Mouse (Mus musculus) forebrain, embryonic 15.5 days (tissue): ENCODE data around the gene Rasgef1c. TPM values are rescaled to one million over a fixed set of nuclear protein-coding genes. Genes with fewer than 3 reads are reported as not detected.

ENCODE experiments used
- ATAC-seq: fragments of 200-750 bp; cut with Nextera tagmentation; replicated peaks from 2 replicates; pipeline ENCODE4 v1.8.0; 2017; ENCODE audit warnings: mild to moderate bottlenecking, moderate TSS enrichment, moderate library complexity
- H3K27ac ChIP-seq: fragments of 300-500 bp; sonication (generic); replicated peaks from 2 replicates; pipeline ENCODE4 v1.5.1; 2015; ENCODE audit warnings: mild to moderate bottlenecking, inconsistent platforms
- H3K27me3 ChIP-seq: fragments of 300-500 bp; sonication (generic); 2 replicates; pipeline ENCODE4 v1.6.1; 2015; ENCODE audit warnings: inconsistent platforms
- H3K36me3 ChIP-seq: fragments of 300-500 bp; sonication (generic); 2 replicates; pipeline ENCODE4 v1.6.1; 2015; ENCODE audit warnings: mild to moderate bottlenecking, inconsistent platforms
- H3K4me1 ChIP-seq: fragments of 300-500 bp; sonication (generic); 2 replicates; pipeline ENCODE4 v1.6.1; 2015; ENCODE audit warnings: inconsistent platforms
- H3K4me2 ChIP-seq: fragments of 300-500 bp; sonication (generic); replicated peaks from 2 replicates; pipeline ENCODE4 v1.6.1; 2015; ENCODE audit warnings: mild to moderate bottlenecking, inconsistent platforms
- H3K4me3 ChIP-seq: fragments of 300-500 bp; sonication (generic); 2 replicates; pipeline ENCODE4 v1.5.1; 2015; ENCODE audit warnings: mild to moderate bottlenecking, inconsistent platforms
- H3K9ac ChIP-seq: fragments of 300-500 bp; sonication (generic); replicated peaks from 2 replicates; pipeline ENCODE4 v1.6.1; 2015; ENCODE audit warnings: mild to moderate bottlenecking, inconsistent platforms
- H3K9me3 ChIP-seq: fragments of 300-500 bp; sonication (generic); 2 replicates; pipeline ENCODE4 v1.6.1; 2016; ENCODE audit warnings: inconsistent platforms
- WGBS: fragments of 180-500 bp; shearing (Covaris S2); methylation state at CpG from one replicate; pipeline ENCODE4 v1.1.7; 2015; ENCODE audit warnings: mixed read lengths; 5-methylcytosine and 5-hydroxymethylcytosine counted together
- polyA plus RNA-seq: library from polyadenylated mRNA; unstranded; fragments of >200 nt; fragmentation: Nextera tagmentation; extraction: Ambion mirVana; gene quantifications from 2 replicates; pipeline ENCODE4 v1.2.1, GENCODE M21; 2015

Rasgef1c gene
- polyA plus RNA-seq, 1 experiment from 2014 or later, result 14.8 TPM

DNA sequence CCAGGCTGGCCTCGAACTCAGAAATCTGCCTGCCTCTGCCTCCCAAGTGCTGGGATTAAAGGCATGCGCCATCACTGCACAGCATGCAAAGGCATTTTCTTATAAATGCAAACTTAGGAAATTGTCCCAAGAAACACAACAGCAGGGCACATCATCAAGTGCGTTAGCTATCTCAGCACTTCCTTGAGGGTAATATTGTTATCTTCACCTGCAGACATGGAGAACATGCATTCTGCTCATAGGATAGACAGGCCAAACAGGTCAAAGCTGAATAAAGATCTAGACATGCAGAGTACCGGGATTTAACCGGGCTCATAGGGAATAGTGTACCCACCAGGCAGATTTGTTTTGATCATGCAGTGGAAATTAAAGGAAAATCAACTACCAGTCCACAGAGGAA lies 9.6 kb upstream of the Rasgef1c start:
- WGBS, result 91% methylated on average over 5 of the region's 5 CpGs
- H3K4me2 ChIP-seq, result no peak overlapping the region
- no peak overlapping the region for H3K4me3 ChIP-seq
- H3K36me3 ChIP-seq, result 0 out of 2 replicates have a peak, but pooled peaks cover 3% of the 10 kb centered on the region
- no peak for ATAC-seq
- H3K9ac ChIP-seq, result no peak overlapping the region
- H3K9me3 ChIP-seq, result no peaks in the 10 kb centered on the region
- no peak overlapping the region for H3K27ac ChIP-seq
- no peaks in the 10 kb centered on the region for H3K4me1 ChIP-seq
- H3K27me3 ChIP-seq, result no peaks in the 10 kb centered on the region

DNA sequence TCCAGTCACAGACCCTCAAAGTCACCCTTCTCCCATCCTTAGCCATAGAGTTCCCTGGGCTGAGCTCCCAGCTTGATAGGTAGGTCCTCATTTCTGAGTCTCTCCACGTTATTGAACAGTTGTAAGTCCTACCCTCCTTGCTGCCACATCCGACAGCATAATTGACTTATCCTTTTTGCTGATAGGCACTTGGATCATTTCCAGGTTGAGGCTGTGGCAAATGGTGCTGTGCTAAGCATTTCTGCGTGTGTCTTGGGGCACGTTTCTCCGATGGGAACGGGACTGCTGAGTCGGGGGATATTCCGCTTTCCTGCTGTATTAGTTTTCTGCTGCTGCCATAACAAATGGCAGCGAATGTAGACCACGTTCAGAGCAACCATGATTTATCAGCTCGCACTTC lies 7.8 kb upstream of the Rasgef1c start:
- 61% methylated on average over 11 of the region's 11 CpGs for whole genome bisulfite sequencing
- Histone ChIP-seq H3K9me3 (peaks cover 7% of the 10 kb centered on the region; the same call in 1 of the 2 replicates), H3K4me2 (no peak overlapping the region), H3K27me3 (no peaks in the 10 kb centered on the region), H3K27ac (no peak overlapping the region), H3K4me3 (no peak overlapping the region), H3K36me3 (0 out of 2 replicates have a peak, but pooled peaks cover 3% of the 10 kb centered on the region), H3K4me1 (no peaks in the 10 kb centered on the region), H3K9ac (no peak overlapping the region)
- ATAC-seq, result no peak

DNA sequence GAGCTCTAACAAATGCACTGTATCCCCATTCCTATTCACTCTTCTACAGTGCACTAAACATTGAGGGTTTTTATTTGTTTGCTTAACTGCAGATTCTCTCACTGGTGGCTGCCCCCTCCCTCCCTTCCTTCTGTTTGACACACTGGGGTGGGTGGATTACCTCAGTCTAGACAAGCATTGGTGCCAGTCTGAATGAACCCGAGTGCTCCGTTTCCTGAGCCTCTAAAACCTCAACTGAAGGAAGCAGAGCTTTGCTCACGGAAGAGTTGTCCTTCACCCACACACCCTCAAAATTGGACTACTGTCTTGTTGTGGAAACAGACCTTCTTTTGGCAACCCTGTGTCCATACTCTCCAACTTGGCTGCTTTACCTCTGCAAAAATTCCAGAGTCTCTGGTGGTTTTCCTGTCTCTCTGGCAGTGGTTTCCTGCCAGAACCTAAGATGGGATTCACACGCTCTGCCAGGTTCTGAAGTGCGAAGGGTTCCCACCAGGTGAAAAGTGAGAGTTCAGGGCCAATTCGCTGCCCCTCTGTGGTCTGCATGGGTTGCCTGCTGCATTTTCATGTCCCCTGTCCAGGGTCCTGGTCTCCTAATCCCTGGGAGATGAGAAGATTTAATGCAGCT lies 5.6 kb upstream of the Rasgef1c start:
- no peaks in the 10 kb centered on the region for H3K4me1 ChIP-seq
- no peak overlapping the region for H3K9ac ChIP-seq
- no peaks in the 10 kb centered on the region for H3K36me3 ChIP-seq
- peaks cover 7% of the 10 kb centered on the region for H3K27me3 ChIP-seq
- H3K4me3 ChIP-seq, result no peak overlapping the region
- H3K9me3 ChIP-seq, result peaks cover 7% of the 10 kb centered on the region; the same call in 1 of the 2 replicates
- ATAC-seq, result no peak
- H3K27ac ChIP-seq, result no peak overlapping the region
- WGBS, result 66% methylated on average over 6 of the region's 6 CpGs
- H3K4me2 ChIP-seq, result no peak overlapping the region

DNA sequence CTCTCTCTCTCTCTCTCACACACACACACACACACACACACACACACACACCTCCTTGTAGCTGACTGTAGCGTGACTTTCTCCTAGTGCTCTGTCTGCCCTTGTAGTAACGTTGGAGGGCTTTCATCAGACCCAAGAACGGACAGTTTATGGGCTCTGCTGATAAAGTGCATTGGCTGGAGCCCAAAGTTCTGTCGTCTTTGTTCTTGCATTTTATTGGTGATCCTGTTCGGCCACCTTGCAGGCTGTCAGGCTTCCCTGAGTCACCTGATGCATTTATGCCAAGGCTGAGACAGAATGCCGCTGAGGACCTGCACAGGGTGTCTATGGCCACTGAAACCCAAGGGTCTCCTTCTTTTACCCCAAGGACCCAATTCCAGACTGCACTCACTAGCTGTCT lies 1.6 kb upstream of the Rasgef1c start:
- Histone ChIP-seq H3K4me2 (no peak overlapping the region), H3K9ac (no peak overlapping the region), H3K4me1 (peaks cover 4% of the 10 kb centered on the region), H3K27ac (no peak overlapping the region), H3K27me3 (peaks cover 14% of the 10 kb centered on the region), H3K36me3 (no peaks in the 10 kb centered on the region), H3K4me3 (no peak overlapping the region), H3K9me3 (peaks cover 7% of the 10 kb centered on the region; the same call in 1 of the 2 replicates)
- no peak for ATAC-seq
- 64% methylated on average over 6 of the region's 6 CpGs for WGBS

DNA sequence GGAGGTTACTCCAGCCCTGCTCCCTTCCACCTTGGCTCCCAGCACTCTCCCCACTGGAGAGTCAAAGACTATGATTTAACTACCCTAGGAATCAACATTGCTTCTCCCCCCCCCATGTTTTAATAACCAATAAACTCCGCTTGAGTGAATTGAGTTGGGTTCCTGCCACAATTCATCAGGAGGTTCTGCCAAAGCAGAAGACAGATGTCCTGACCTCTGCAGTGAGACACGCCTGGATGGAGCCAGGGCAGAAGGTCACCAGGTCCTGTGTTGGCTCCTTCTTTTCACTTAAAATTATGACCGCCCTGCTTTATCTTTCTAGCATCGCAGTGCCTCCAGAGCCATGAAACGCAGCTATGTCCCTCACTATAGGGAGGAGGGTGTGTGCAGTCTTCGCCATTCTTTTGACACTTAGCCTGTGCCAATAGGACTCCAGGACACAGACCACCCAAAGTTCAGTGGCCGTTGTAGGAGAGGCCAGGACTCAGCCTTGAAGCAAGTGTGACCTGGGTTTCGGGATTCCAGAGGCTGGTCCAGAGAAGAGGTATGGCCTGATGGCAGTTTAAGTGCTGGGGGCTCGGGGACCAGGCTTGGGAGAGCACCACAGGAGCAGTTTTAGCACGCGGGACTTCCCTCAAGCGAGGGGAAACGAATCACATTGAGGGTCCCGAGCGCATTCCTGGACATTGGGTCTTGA lies 525 bp upstream of the Rasgef1c start:
- WGBS, result 30% methylated on average over 15 of the region's 15 CpGs
- no peaks in the 10 kb centered on the region for H3K36me3 ChIP-seq
- peak overlapping the region; percentile 81 for H3K4me3 ChIP-seq
- H3K9me3 ChIP-seq, result peaks cover 7% of the 10 kb centered on the region; the same call in 1 of the 2 replicates
- peaks cover 4% of the 10 kb centered on the region for H3K4me1 ChIP-seq
- H3K4me2 ChIP-seq, result peak overlapping the region; percentile 93
- H3K27me3 ChIP-seq, result peaks cover 14% of the 10 kb centered on the region
- H3K27ac ChIP-seq, result no peak overlapping the region
- peak overlapping the region; percentile 87 for H3K9ac ChIP-seq
- ATAC-seq, result peak; percentile 36; the same call in 1 of the 2 replicates

DNA sequence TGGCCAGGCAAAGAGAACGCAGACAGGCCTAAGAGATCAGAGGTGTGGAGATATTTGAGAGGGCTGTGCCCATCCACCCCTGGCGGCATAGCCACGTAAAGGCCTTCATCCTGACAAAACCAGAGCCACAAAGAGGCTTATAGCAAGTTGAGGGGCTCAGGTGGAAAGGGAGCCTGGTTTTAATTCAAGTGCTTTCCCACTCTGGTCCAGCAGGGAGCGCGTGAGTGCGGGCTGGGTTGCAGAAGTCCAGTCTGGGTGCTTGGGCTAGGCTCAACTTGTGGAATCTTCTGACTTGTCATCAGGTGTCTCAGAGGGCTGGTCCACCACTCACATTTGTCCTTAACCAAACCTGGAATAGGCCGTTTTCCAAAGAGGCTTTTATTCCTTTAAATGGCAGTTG lies 1.7 kb downstream of the Rasgef1c start:
- H3K27ac ChIP-seq, result no peak overlapping the region
- WGBS, result 16% methylated on average over 7 of the region's 7 CpGs
- H3K4me2 ChIP-seq, result no peak overlapping the region
- H3K4me1 ChIP-seq, result peaks cover 4% of the 10 kb centered on the region
- no peak overlapping the region for H3K9ac ChIP-seq
- H3K9me3 ChIP-seq, result no peaks in the 10 kb centered on the region
- ATAC-seq, result no peak
- H3K36me3 ChIP-seq, result no peaks in the 10 kb centered on the region
- no peak overlapping the region for H3K4me3 ChIP-seq
- H3K27me3 ChIP-seq, result peaks cover 14% of the 10 kb centered on the region

DNA sequence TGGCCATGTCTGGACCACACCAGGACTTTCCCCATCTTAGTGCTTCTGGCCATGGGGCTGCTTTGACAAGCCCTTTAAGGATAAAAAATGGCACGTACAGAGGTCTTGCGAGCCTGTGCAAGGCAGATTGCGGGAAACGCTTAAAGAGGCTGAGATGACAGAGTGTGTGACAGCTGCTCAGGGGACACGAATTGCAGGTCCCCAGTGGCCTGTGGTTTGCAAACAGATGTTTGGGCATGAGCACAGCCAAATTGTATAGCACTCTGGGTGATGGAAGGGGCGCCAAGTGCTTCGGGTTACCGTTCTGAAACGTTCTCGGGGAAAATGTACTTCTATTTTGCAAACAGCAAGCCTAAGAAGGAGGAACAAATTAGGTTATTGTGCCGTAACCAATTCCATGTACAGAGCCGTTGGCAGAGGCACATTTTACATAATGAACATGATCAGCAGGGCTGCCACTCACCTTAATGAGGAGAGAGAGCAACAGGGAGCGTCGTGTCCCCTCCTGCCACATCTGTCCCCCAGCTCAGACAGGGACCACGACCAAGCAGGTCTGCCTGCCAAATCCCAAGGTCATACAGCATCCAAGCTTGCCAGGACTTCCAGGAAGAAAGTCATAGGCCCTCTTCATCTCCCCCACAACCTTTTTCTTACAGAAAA lies 17.0 kb downstream of the Rasgef1c start:
- Histone ChIP-seq H3K9ac (no peak overlapping the region), H3K9me3 (no peaks in the 10 kb centered on the region), H3K4me1 (peaks cover 9% of the 10 kb centered on the region), H3K27me3 (no peaks in the 10 kb centered on the region), H3K27ac (0 out of 2 replicates have a peak overlapping the region, but pooled peaks have one; percentile 4), H3K4me2 (no peak overlapping the region), H3K4me3 (no peak overlapping the region), H3K36me3 (no peaks in the 10 kb centered on the region)
- ATAC-seq, result no peak
- 17% methylated on average over 15 of the region's 15 CpGs for WGBS

DNA sequence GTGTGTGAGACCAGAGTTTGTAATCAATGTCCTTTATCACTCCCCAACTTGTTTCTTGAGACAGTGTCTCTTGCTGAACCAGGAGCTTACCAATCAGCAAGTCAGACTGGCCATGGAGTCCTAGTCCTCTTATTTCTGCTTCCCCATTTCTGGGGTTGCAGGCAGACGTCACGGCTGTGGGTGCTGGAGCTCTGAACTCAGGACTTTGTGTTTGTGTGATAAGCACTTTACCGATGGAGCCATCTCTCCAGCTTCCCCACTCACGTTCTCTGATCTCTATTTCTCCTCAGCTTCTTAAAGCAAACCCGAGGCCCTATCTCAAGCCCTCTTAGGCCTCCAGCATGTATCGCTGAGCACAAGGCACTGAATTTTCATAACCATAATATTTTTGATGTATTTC lies 17.7 kb downstream of the Rasgef1c start:
- no peak overlapping the region for H3K9ac ChIP-seq
- no peak overlapping the region for H3K4me2 ChIP-seq
- no peaks in the 10 kb centered on the region for H3K36me3 ChIP-seq
- 89% methylated on average over 6 of the region's 6 CpGs for WGBS
- no peaks in the 10 kb centered on the region for H3K9me3 ChIP-seq
- peaks cover 9% of the 10 kb centered on the region for H3K4me1 ChIP-seq
- H3K27me3 ChIP-seq, result no peaks in the 10 kb centered on the region
- no peak overlapping the region for H3K27ac ChIP-seq
- ATAC-seq, result no peak
- no peak overlapping the region for H3K4me3 ChIP-seq

DNA sequence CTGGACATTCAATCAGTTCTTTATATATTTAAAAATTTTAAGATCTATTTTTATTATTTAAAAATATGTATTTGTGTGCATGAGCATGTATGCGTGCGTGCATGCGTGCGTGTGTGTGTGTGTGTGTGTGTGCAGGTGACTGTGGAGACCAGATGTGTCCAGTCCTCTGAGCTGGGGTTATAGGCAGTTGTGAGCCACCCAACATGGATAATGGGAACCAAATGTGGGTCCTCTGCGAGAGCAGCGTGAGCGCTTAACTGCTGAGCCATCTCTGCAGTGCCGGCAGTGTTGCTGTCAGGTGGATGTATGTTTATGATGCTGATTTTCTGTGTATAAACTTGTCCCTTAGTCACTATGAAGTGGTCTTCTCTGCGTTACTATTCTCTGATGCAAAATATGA lies 21.9 kb downstream of the Rasgef1c start:
- 88% methylated on average over 9 of the region's 9 CpGs for WGBS
- H3K9me3 ChIP-seq, result no peaks in the 10 kb centered on the region
- H3K9ac ChIP-seq, result no peak overlapping the region
- no peak overlapping the region for H3K4me3 ChIP-seq
- no peak overlapping the region for H3K27ac ChIP-seq
- no peak for ATAC-seq
- no peaks in the 10 kb centered on the region for H3K27me3 ChIP-seq
- no peaks in the 10 kb centered on the region for H3K36me3 ChIP-seq
- peaks cover 20% of the 10 kb centered on the region for H3K4me1 ChIP-seq
- H3K4me2 ChIP-seq, result no peak overlapping the region

DNA sequence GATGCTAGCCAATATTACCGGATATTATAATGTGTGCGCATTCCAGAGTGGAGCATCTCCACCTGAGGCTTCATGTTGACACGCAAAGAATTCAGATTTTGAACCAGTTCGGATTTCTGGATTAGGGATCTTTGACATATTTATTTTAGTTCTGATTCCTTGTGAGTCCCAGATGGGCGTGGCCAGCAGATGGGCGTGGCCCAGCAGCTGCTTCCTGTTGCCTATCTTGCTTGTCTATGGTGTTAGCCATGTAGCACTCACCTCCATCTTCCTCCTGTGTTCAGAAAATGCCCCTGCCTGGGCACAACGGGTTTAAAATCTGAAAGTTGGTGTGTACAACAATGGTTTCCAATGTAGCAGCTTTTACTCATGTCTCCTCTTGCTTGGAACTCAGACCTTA lies 24.5 kb downstream of the Rasgef1c start:
- Histone ChIP-seq H3K4me2 (no peak overlapping the region), H3K27ac (0 out of 2 replicates have a peak overlapping the region, but pooled peaks have one; percentile 53)
- WGBS, result 82% methylated on average over 7 of the region's 7 CpGs

DNA sequence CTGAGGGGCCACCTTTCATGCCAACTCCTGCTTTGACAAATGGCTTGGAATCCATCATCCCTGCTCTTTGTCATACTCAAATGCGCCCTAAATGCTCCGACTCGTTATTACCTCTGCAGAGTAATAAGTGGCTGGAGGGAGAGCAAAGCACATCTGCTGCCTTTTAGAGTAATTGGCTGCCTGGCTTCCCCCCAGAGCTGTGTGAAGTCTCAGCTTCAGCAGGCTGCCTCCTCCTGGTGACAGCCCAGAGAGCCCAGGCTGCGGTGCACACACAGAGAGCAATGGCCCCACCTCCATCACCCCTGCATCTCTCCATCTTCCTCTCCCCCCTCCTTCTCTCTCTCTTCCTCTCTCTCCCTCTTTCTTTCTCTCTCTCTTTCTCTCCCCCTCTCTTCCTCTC lies 25.5 kb downstream of the Rasgef1c start:
- 8% methylated on average over 4 of the region's 4 CpGs for WGBS

More for the DNA sequence above, 24.5 kb downstream of the Rasgef1c start:
- Histone ChIP-seq H3K4me1 (peaks cover 17% of the 10 kb centered on the region), H3K36me3 (no peaks in the 10 kb centered on the region), H3K4me3 (no peak overlapping the region), H3K9ac (no peak overlapping the region), H3K9me3 (no peaks in the 10 kb centered on the region), H3K27me3 (no peaks in the 10 kb centered on the region)
- ATAC-seq, result no peak

DNA sequence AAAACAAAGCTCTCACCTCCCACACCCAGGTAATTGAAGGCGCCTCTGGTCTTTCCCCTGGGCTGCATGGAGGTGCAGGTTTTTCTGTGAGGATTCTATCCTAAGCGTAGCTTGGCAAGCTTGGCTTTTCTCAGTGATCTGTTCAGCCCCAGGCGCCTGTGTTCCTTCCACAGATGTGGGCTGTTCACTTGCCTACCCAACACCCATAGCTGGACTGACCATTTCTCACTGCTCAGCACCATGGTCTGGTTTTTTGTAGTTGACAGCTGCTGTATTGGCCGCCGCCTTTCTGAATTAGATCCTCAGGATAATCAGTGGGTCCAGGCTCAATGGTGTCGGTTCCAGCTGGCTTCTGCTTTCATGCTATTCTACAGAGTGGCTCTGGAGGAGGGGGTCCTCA lies 26.0 kb downstream of the Rasgef1c start:
- H3K4me1 ChIP-seq, result peaks cover 26% of the 10 kb centered on the region
- no peaks in the 10 kb centered on the region for H3K9me3 ChIP-seq
- no peak overlapping the region for H3K4me2 ChIP-seq
- peak overlapping the region; percentile 53 for H3K27ac ChIP-seq
- H3K4me3 ChIP-seq, result no peak overlapping the region
- no peaks in the 10 kb centered on the region for H3K36me3 ChIP-seq
- 57% methylated on average over 6 of the region's 6 CpGs for WGBS
- ATAC-seq, result peak; percentile 42
- H3K9ac ChIP-seq, result no peak overlapping the region
- H3K27me3 ChIP-seq, result no peaks in the 10 kb centered on the region

More for the DNA sequence above, 25.5 kb downstream of the Rasgef1c start:
- H3K4me2 ChIP-seq, result no peak overlapping the region
- no peaks in the 10 kb centered on the region for H3K27me3 ChIP-seq
- no peaks in the 10 kb centered on the region for H3K9me3 ChIP-seq
- no peak overlapping the region for H3K4me3 ChIP-seq
- H3K9ac ChIP-seq, result no peak overlapping the region
- H3K4me1 ChIP-seq, result peaks cover 26% of the 10 kb centered on the region
- H3K36me3 ChIP-seq, result no peaks in the 10 kb centered on the region
- H3K27ac ChIP-seq, result peak overlapping the region; percentile 53
- ATAC-seq, result peak; percentile 80
